Mouse (Mus musculus) heart, adult 2 months (tissue): ENCODE data around the gene Ank3.

ENCODE experiments used
- CTCF ChIP-seq: fragments of 200-600 bp; IDR thresholded peaks from 2 replicates; pipeline ENCODE4 v1.8.1; 2022; ENCODE audit warnings: antibody characterized with exemption, mild to moderate bottlenecking, moderate library complexity
- EP300 ChIP-seq: fragments of 200-500 bp; IDR thresholded peaks from 2 replicates; pipeline ENCODE4 v1.6.1; 2011; ENCODE audit warnings: low read depth, low read length, control low read depth; ENCODE audit not compliant: insufficient read depth
- POLR2A ChIP-seq: fragments of 200-500 bp; IDR thresholded peaks from 2 replicates; pipeline ENCODE4 v1.6.1; 2011; ENCODE audit warnings: mild to moderate bottlenecking, low read depth, low read length, control low read depth; ENCODE audit not compliant: insufficient read depth

DNA sequence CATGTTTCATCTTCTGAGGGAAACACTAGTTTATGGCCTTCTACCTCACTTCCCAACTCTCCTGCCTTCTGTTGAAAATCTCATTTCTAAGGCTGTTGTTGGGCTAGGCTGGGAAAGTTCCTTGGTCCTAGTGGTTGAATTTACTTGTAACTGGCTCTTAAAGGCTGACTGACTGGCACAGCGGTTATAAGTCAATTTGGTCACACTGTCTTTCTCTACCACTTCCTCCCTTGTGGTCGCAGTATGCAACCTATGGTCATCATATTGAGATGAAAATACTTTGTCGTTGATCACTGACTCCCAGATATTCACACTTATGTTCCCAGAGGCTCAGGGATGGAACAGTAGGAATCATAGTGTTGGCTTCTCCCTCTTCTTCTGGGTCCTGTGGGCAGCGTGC lies 584.1 kb downstream of the Ank3 start:
- TF ChIP-seq POLR2A (no peak), CTCF (no peak), EP300 (no peak)
